Mouse (Mus musculus): ENCODE results near the gene Ptgs1. TPM values are rescaled to one million over a fixed set of nuclear protein-coding genes. Genes with fewer than 3 reads are reported as not detected.

Ptgs1 gene
- polyA plus RNA-seq, 1 experiment: 88.0 TPM

GRCm38 (mm10) chr2:36281138-36281537, 50.9 kb downstream of the Ptgs1 start:
- Histone ChIP-seq H3K27ac (ENCODE audit: control insufficient read depth, insufficient read depth, low read depth, low read length, poor library complexity) (no peak overlapping the region), H3K4me3 (replicated peaks; ENCODE audit: control insufficient read depth, low read depth, low read length) (no peak overlapping the region), H3K4me1 (ENCODE audit: control insufficient read depth, insufficient read depth, low read length) (no peaks in the 10 kb centered on the region)
- TF ChIP-seq CTCF (IDR thresholded peaks at IDR 0.05; ENCODE audit: control insufficient read depth, insufficient read depth, low read length): no peak
- no peak for TF ChIP-seq POLR2A (IDR thresholded peaks at IDR 0.05; ENCODE audit: borderline replicate concordance, control insufficient read depth, low read depth, low read length)
- 63% methylated on average over 1 of the region's 1 CpGs for WGBS

- WGBS: 85% methylated on average over 1 of the region's 1 CpGs
- TF ChIP-seq CTCF (IDR thresholded peaks at IDR 0.05; ENCODE audit: control insufficient read depth, insufficient read depth, low read length): no peak
- H3K4me1 ChIP-seq (ENCODE audit: control insufficient read depth, insufficient read depth, low read length): no peaks in the 10 kb centered on the region
- no peak overlapping the region for H3K4me3 ChIP-seq (replicated peaks; ENCODE audit: control insufficient read depth, low read depth, low read length)
- no peak overlapping the region for H3K27ac ChIP-seq (ENCODE audit: control insufficient read depth, insufficient read depth, low read depth, low read length, poor library complexity)
Observed at GRCm38 (mm10) chr2:36282301-36282700, 52.1 kb downstream of the Ptgs1 start.

Other genes starting within 250 kb of the Ptgs1 start
- gene Ndufa8, start 181.0 kb upstream of the Ptgs1 start, polyA plus RNA-seq (2011; ENCODE audit: insufficient read depth, insufficient read length, low replicate concordance, missing spikeins): 37.6 and 42.9 TPM in 2 replicates
- gene Morn5, start 181.0 kb upstream of the Ptgs1 start, polyA plus RNA-seq (2011; ENCODE audit: insufficient read depth, insufficient read length, low replicate concordance, missing spikeins): not detected in 2 replicates
- gene Lhx6, start 125.0 kb upstream of the Ptgs1 start, polyA plus RNA-seq (2011; ENCODE audit: insufficient read depth, insufficient read length, low replicate concordance, missing spikeins): not detected in 2 replicates
- gene Mrrf, start 94.0 kb upstream of the Ptgs1 start, polyA plus RNA-seq (2011; ENCODE audit: insufficient read depth, insufficient read length, low replicate concordance, missing spikeins): 4.9 and 6.7 TPM in 2 replicates
- gene Rbm18, start 93.7 kb upstream of the Ptgs1 start, polyA plus RNA-seq (2011; ENCODE audit: insufficient read depth, insufficient read length, low replicate concordance, missing spikeins): 6.1 and 12.7 TPM in 2 replicates
- not detected in 2 replicates for gene Olfr338, start 143.1 kb downstream of the Ptgs1 start, polyA plus RNA-seq (2011; ENCODE audit: insufficient read depth, insufficient read length, low replicate concordance, missing spikeins)
- not detected in 2 replicates for gene Olfr339, start 188.5 kb downstream of the Ptgs1 start, polyA plus RNA-seq (2011; ENCODE audit: insufficient read depth, insufficient read length, low replicate concordance, missing spikeins)
- gene Olfr340, start 222.2 kb downstream of the Ptgs1 start, polyA plus RNA-seq (2011; ENCODE audit: insufficient read depth, insufficient read length, low replicate concordance, missing spikeins): not detected in 2 replicates

Measured in bone marrow, adult 2 months (tissue).